Mouse (Mus musculus): ENCODE data around the gene Dact3. TPM values are rescaled to one million over a fixed set of nuclear protein-coding genes. Genes with fewer than 3 reads are reported as not detected.
A peak's percentile ranks its signal among the peaks of the same experiment; 100 is the strongest.

The Dact3 gene
- polyA plus RNA-seq, 1 experiment, result 9.2 TPM

DNA sequence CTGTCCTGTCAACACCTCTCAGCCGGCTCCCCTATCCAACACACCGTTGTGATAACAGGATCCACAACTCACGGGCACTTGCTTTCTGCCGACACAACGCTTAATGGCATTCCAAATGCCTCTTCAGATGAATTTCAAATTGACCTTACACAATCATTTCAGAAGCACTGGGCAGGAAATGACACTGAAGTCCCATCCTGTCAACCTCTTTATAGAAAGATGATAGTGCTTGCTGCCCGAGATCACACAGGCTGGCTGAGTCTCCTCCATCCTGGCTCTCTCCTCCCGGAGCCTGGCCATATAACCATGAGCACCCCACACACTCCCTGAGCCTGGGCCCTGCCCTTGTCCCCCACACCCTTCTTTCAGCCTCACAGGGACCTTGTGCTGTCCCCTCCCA, 32.7 kb downstream of the Dact3 start:
- TF ChIP-seq CTCF (IDR thresholded peaks at IDR 0.05; ENCODE audit: extremely low read depth, insufficient read depth, insufficient read length, insufficient replicate concordance), result no peak
- no peak for TF ChIP-seq POLR2A (IDR thresholded peaks at IDR 0.05; ENCODE audit: low read depth, low read length)
- H3K36me3 ChIP-seq (ENCODE audit: control insufficient read depth, insufficient read depth, low read length), result no peaks in the 10 kb centered on the region
- H3K4me1 ChIP-seq (ENCODE audit: control insufficient read depth, insufficient read depth, insufficient read length), result peaks cover 14% of the 10 kb centered on the region
- no peaks in the 10 kb centered on the region for H3K27me3 ChIP-seq (ENCODE audit: control insufficient read depth, insufficient read depth, low read length)
- H3K4me3 ChIP-seq (ENCODE audit: extremely low read depth, insufficient read depth, insufficient read length), result peak overlapping the region; percentile 23; the same call in 1 of the 2 replicates
- no peak for DNase-seq (ENCODE audit: low read depth in 1 of 2, low spot score in 2 of 2)
- 53% methylated on average over 7 of the region's 7 CpGs for WGBS
- H3K27ac ChIP-seq (ENCODE audit: insufficient read depth, low read length), result peak overlapping the region; percentile 5; the same call in 1 of the 2 replicates

DNA sequence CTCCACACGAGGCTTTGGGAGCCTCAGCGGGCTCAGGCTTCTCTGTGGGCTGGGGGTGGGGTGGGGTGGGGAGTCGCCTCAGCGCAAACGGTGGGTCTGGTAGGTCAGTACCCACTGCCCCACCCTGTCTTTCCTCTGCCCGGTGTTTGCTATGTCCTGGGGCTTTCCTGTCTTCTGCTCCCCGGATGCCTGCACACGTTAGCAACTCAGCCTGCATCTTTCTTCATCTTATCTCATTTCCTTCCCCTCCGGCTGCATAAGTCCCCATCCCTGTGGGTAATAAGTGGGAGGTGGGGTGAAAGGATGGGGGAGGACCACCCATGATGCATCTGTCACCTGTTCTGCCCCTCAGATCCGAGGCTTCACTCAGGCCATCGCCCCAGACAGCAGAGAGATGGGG, 33.2 kb downstream of the Dact3 start:
- Histone ChIP-seq H3K4me3 (ENCODE audit: extremely low read depth, insufficient read depth, insufficient read length) (no peak overlapping the region), H3K4me1 (ENCODE audit: control insufficient read depth, insufficient read depth, insufficient read length) (peaks cover 14% of the 10 kb centered on the region), H3K27me3 (ENCODE audit: control insufficient read depth, insufficient read depth, low read length) (no peaks in the 10 kb centered on the region), H3K36me3 (ENCODE audit: control insufficient read depth, insufficient read depth, low read length) (no peaks in the 10 kb centered on the region), H3K27ac (ENCODE audit: insufficient read depth, low read length) (no peak overlapping the region)
- no peak for DNase-seq (ENCODE audit: low read depth in 1 of 2, low spot score in 2 of 2)
- no peak for TF ChIP-seq POLR2A (IDR thresholded peaks at IDR 0.05; ENCODE audit: low read depth, low read length)
- no peak for TF ChIP-seq CTCF (IDR thresholded peaks at IDR 0.05; ENCODE audit: extremely low read depth, insufficient read depth, insufficient read length, insufficient replicate concordance)
- WGBS, result 10% methylated on average over 11 of the region's 11 CpGs

DNA sequence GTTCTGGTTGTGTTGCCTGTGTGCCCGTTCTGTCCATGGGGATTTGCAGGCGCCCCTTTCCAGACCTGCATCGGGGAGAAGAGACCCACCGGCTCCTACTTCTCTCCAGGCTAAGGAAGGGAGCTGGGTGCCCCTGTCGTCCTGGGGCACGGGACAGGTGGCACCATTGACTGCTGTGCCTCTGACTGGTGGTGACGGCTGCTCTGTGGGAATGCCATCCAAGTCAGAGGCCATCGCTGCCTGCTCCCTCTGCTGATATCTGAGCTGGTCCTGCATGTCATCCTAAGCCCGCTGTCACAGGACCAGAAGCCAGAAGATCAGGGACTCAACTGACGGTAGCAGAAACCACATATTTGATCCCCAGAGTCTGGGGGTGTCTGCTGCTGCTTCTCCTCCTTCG, 33.7 kb downstream of the Dact3 start:
- no peaks in the 10 kb centered on the region for H3K27me3 ChIP-seq (ENCODE audit: control insufficient read depth, insufficient read depth, low read length)
- H3K27ac ChIP-seq (ENCODE audit: insufficient read depth, low read length), result no peak overlapping the region
- peaks cover 14% of the 10 kb centered on the region for H3K4me1 ChIP-seq (ENCODE audit: control insufficient read depth, insufficient read depth, insufficient read length)
- H3K36me3 ChIP-seq (ENCODE audit: control insufficient read depth, insufficient read depth, low read length), result no peaks in the 10 kb centered on the region
- no peak overlapping the region for H3K4me3 ChIP-seq (ENCODE audit: extremely low read depth, insufficient read depth, insufficient read length)
- no peak for DNase-seq (ENCODE audit: low read depth in 1 of 2, low spot score in 2 of 2)
- TF ChIP-seq POLR2A (IDR thresholded peaks at IDR 0.05; ENCODE audit: low read depth, low read length) (no peak), CTCF (IDR thresholded peaks at IDR 0.05; ENCODE audit: extremely low read depth, insufficient read depth, insufficient read length, insufficient replicate concordance) (no peak)
- WGBS, result 45% methylated on average over 11 of the region's 11 CpGs

DNA sequence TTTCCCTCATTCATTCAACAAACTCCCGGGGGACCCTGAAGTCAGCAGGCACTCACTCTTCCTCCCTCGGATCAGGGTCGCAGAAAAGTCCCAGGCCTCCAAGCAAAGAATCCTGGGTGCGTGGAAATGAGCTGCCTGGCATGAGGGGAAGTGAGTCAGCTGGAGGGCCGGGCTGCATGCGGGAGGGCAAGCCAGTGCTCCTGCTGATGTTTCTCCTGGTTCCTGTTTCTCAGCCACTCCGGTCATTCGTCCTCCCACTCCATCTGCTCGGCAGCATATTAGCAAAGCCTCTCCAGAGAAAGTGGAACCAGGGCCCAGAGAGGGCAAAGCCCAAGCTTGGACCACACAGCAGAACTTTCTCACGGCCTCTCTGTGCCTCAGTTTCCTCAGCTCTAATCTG, 34.8 kb downstream of the Dact3 start:
- WGBS, result 24% methylated on average over 10 of the region's 10 CpGs
- DNase-seq (ENCODE audit: low read depth in 1 of 2, low spot score in 2 of 2), result no peak
- no peak for TF ChIP-seq POLR2A (IDR thresholded peaks at IDR 0.05; ENCODE audit: low read depth, low read length)
- TF ChIP-seq CTCF (IDR thresholded peaks at IDR 0.05; ENCODE audit: extremely low read depth, insufficient read depth, insufficient read length, insufficient replicate concordance), result no peak
- Histone ChIP-seq H3K4me1 (ENCODE audit: control insufficient read depth, insufficient read depth, insufficient read length) (peaks cover 14% of the 10 kb centered on the region), H3K4me3 (ENCODE audit: extremely low read depth, insufficient read depth, insufficient read length) (no peak overlapping the region), H3K36me3 (ENCODE audit: control insufficient read depth, insufficient read depth, low read length) (0 out of 2 replicates have a peak, but pooled peaks cover 3% of the 10 kb centered on the region), H3K27ac (ENCODE audit: insufficient read depth, low read length) (no peak overlapping the region), H3K27me3 (ENCODE audit: control insufficient read depth, insufficient read depth, low read length) (no peaks in the 10 kb centered on the region)

DNA sequence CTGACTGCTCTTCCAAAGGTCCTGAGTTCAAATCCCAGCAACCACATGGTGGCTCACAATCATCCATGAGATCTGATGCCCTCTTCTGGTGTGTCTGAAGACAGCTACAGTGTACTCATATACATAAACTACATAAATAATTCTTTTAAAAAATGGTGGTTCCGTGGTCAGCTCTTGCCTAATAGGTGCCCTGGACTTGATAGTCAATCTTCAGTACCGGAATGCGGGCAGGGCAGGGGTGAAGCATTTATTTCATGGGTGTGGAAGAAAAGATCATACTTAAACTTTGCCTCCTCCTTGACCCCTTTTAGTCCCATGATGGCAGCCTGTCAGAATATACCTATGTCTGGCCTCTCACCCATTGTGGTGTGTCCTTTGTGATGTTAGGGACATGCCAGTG, 36.8 kb downstream of the Dact3 start:
- Histone ChIP-seq H3K4me3 (ENCODE audit: extremely low read depth, insufficient read depth, insufficient read length) (no peak overlapping the region), H3K27ac (ENCODE audit: insufficient read depth, low read length) (no peak overlapping the region)

DNA sequence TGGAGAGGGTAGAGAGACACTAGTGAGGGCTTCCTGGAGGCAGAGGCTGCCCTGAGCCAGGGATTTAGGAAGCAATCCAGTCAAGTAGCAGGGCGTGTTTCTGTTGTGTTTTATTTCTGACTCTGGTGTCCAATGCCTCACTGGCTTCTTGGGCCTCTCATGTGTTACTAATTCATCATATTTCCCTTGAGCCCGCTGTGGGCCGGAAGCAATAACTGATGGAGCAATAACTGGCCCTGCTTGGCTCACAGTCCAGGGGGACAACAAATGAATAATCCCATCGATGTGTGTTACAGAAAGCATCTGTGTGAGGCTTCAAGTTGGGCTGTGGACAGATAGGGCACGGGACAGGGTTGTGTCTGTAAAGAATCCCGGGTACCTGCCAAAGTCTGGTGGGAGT, 37.2 kb downstream of the Dact3 start:
- H3K4me1 ChIP-seq (ENCODE audit: control insufficient read depth, insufficient read depth, insufficient read length), result no peaks in the 10 kb centered on the region; the same call in 1 of the 2 replicates
- no peaks in the 10 kb centered on the region for H3K27me3 ChIP-seq (ENCODE audit: control insufficient read depth, insufficient read depth, low read length)
- no peak overlapping the region for H3K4me3 ChIP-seq (ENCODE audit: extremely low read depth, insufficient read depth, insufficient read length)
- H3K36me3 ChIP-seq (ENCODE audit: control insufficient read depth, insufficient read depth, low read length), result peaks cover 20% of the 10 kb centered on the region
- H3K27ac ChIP-seq (ENCODE audit: insufficient read depth, low read length), result no peak overlapping the region
- no peak for DNase-seq (ENCODE audit: low read depth in 1 of 2, low spot score in 2 of 2)
- 90% methylated on average over 6 of the region's 6 CpGs for WGBS
- TF ChIP-seq POLR2A (IDR thresholded peaks at IDR 0.05; ENCODE audit: low read depth, low read length) (no peak), CTCF (IDR thresholded peaks at IDR 0.05; ENCODE audit: extremely low read depth, insufficient read depth, insufficient read length, insufficient replicate concordance) (no peak)

More for the DNA sequence above, 36.8 kb downstream of the Dact3 start:
- TF ChIP-seq CTCF (IDR thresholded peaks at IDR 0.05; ENCODE audit: extremely low read depth, insufficient read depth, insufficient read length, insufficient replicate concordance) (no peak), POLR2A (IDR thresholded peaks at IDR 0.05; ENCODE audit: low read depth, low read length) (no peak)
- Histone ChIP-seq H3K4me1 (ENCODE audit: control insufficient read depth, insufficient read depth, insufficient read length) (peaks cover 4% of the 10 kb centered on the region), H3K27me3 (ENCODE audit: control insufficient read depth, insufficient read depth, low read length) (no peaks in the 10 kb centered on the region), H3K36me3 (ENCODE audit: control insufficient read depth, insufficient read depth, low read length) (peaks cover 17% of the 10 kb centered on the region)
- 95% methylated on average over 3 of the region's 3 CpGs for WGBS
- DNase-seq (ENCODE audit: low read depth in 1 of 2, low spot score in 2 of 2), result no peak

DNA sequence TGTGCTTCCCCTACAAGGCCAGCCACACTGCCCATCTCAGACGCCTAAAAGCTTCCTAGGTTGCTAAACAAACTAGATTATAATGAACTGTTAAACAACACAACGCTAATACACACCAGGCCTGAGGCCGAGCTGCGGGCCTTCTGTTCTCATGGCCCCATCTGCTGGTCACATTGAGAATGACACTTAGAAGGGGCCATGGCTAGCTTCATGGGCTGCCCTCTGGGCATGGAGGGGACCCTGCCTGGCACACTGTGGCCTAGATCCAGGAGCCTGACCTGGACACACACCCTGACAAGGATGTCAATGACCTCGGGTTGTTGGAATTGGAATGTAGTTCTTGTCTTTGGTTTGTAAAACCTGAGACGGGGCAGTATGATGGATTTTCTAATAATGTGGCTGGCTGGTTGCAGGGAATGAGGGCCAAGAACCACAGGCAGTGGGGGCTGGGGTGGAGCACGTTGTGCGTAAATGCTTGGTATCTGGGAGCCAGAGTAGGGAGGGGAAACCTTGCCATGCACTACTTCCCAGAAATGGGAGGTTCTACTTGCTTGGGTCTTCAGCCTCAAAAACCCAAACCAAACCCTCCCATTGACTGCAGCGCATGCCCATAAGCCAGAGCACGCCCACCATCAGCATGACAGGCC, 38.8 kb downstream of the Dact3 start:
- Histone ChIP-seq H3K4me3 (ENCODE audit: extremely low read depth, insufficient read depth, insufficient read length) (no peak overlapping the region), H3K36me3 (ENCODE audit: control insufficient read depth, insufficient read depth, low read length) (peaks cover 33% of the 10 kb centered on the region), H3K4me1 (ENCODE audit: control insufficient read depth, insufficient read depth, insufficient read length) (no peaks in the 10 kb centered on the region), H3K27me3 (ENCODE audit: control insufficient read depth, insufficient read depth, low read length) (no peaks in the 10 kb centered on the region), H3K27ac (ENCODE audit: insufficient read depth, low read length) (no peak overlapping the region)
- DNase-seq (ENCODE audit: low read depth in 1 of 2, low spot score in 2 of 2), result peak; percentile 40 to 68
- 42% methylated on average over 10 of the region's 10 CpGs for WGBS
- TF ChIP-seq CTCF (IDR thresholded peaks at IDR 0.05; ENCODE audit: extremely low read depth, insufficient read depth, insufficient read length, insufficient replicate concordance), result peak; percentile 92
- no peak for TF ChIP-seq POLR2A (IDR thresholded peaks at IDR 0.05; ENCODE audit: low read depth, low read length)

Measured in spleen, adult 2 months (tissue).